Mouse (Mus musculus): ENCODE data around the gene 1700029P11Rik. TPM values are rescaled to one million over a fixed set of nuclear protein-coding genes. Genes with fewer than 3 reads are reported as not detected.

Gene 1700029P11Rik
- polyA plus RNA-seq, 1 experiment from 2014 or later = not detected

- peak overlapping the region; percentile 91 for H3K9ac ChIP-seq
- peak overlapping the region; percentile 93 for H3K4me2 ChIP-seq
- H3K4me1 ChIP-seq = peaks cover 15% of the 10 kb centered on the region
- peaks cover 19% of the 10 kb centered on the region for H3K36me3 ChIP-seq
- ATAC-seq (ENCODE audit: insufficient number of reproducible peaks, insufficient read depth, low FRiP score, low TSS enrichment, low read depth) = peak; percentile 96
- peak overlapping the region; percentile 97 for H3K4me3 ChIP-seq
- peak overlapping the region; percentile 75 for H3K27ac ChIP-seq
- H3K27me3 ChIP-seq = no peaks in the 10 kb centered on the region
- no peaks in the 10 kb centered on the region for H3K9me3 ChIP-seq
- under 1% methylated on average over 53 of the region's 53 CpGs for WGBS
These were observed 35.9 kb downstream of the 1700029P11Rik start for GRCm38 (mm10) chr15:82016101-82016808.

- no peaks in the 10 kb centered on the region for H3K27me3 ChIP-seq
- peaks cover 24% of the 10 kb centered on the region for H3K36me3 ChIP-seq
- no peak for ATAC-seq (ENCODE audit: insufficient number of reproducible peaks, insufficient read depth, low FRiP score, low TSS enrichment, low read depth)
- H3K4me3 ChIP-seq = peak overlapping the region; percentile 97
- peak overlapping the region; percentile 93 for H3K4me2 ChIP-seq
- WGBS = 18% methylated on average over 6 of the region's 6 CpGs
- H3K4me1 ChIP-seq = peaks cover 15% of the 10 kb centered on the region
- no peaks in the 10 kb centered on the region for H3K9me3 ChIP-seq
- peak overlapping the region; percentile 91 for H3K9ac ChIP-seq
- H3K27ac ChIP-seq = peak overlapping the region; percentile 44; the same call in 1 of the 2 replicates
These were observed 36.5 kb downstream of the 1700029P11Rik start for GRCm38 (mm10) chr15:82016830-82017229.

- peak overlapping the region; percentile 32; the same call in 1 of the 2 replicates for H3K4me2 ChIP-seq
- H3K36me3 ChIP-seq = peaks cover 30% of the 10 kb centered on the region
- WGBS = 74% methylated on average over 4 of the region's 4 CpGs
- no peak overlapping the region for H3K27ac ChIP-seq
- H3K27me3 ChIP-seq = no peaks in the 10 kb centered on the region
- H3K9ac ChIP-seq = no peak overlapping the region
- H3K4me1 ChIP-seq = peaks cover 15% of the 10 kb centered on the region
- no peak for ATAC-seq (ENCODE audit: insufficient number of reproducible peaks, insufficient read depth, low FRiP score, low TSS enrichment, low read depth)
- H3K4me3 ChIP-seq = peak overlapping the region; percentile 12; the same call in 1 of the 2 replicates
- H3K9me3 ChIP-seq = no peaks in the 10 kb centered on the region
These were observed 37.1 kb downstream of the 1700029P11Rik start for GRCm38 (mm10) chr15:82017461-82017860.

- ATAC-seq (ENCODE audit: insufficient number of reproducible peaks, insufficient read depth, low FRiP score, low TSS enrichment, low read depth) = no peak
- Histone ChIP-seq H3K9me3 (no peaks in the 10 kb centered on the region), H3K27ac (no peak overlapping the region), H3K4me2 (no peak overlapping the region), H3K4me1 (peaks cover 11% of the 10 kb centered on the region), H3K36me3 (peaks cover 49% of the 10 kb centered on the region), H3K27me3 (no peaks in the 10 kb centered on the region), H3K4me3 (no peak overlapping the region), H3K9ac (0 out of 2 replicates have a peak overlapping the region, but pooled peaks have one; percentile 16)
- WGBS = 82% methylated on average over 3 of the region's 3 CpGs
These were observed 38.9 kb downstream of the 1700029P11Rik start for GRCm38 (mm10) chr15:82019288-82019687.

GRCm38 (mm10) chr15:82022535-82023088 lies 42.3 kb downstream of the 1700029P11Rik start:
- WGBS = 89% methylated on average over 13 of the region's 13 CpGs
- no peak for ATAC-seq (ENCODE audit: insufficient number of reproducible peaks, insufficient read depth, low FRiP score, low TSS enrichment, low read depth)

GRCm38 (mm10) chr15:82023965-82024635 lies 43.8 kb downstream of the 1700029P11Rik start:
- Histone ChIP-seq H3K27ac (no peak overlapping the region), H3K27me3 (no peaks in the 10 kb centered on the region), H3K9ac (no peak overlapping the region), H3K4me3 (no peak overlapping the region), H3K9me3 (no peaks in the 10 kb centered on the region), H3K4me2 (no peak overlapping the region), H3K4me1 (no peaks in the 10 kb centered on the region), H3K36me3 (peaks cover 92% of the 10 kb centered on the region)
- no peak for ATAC-seq (ENCODE audit: insufficient number of reproducible peaks, insufficient read depth, low FRiP score, low TSS enrichment, low read depth)
- 91% methylated on average over 6 of the region's 6 CpGs for WGBS

More at GRCm38 (mm10) chr15:82022535-82023088, 42.3 kb downstream of the 1700029P11Rik start:
- no peak overlapping the region for H3K27ac ChIP-seq
- no peaks in the 10 kb centered on the region for H3K9me3 ChIP-seq
- H3K4me3 ChIP-seq = no peak overlapping the region
- H3K4me1 ChIP-seq = no peaks in the 10 kb centered on the region
- H3K9ac ChIP-seq = no peak overlapping the region
- no peaks in the 10 kb centered on the region for H3K27me3 ChIP-seq
- H3K36me3 ChIP-seq = peaks cover 82% of the 10 kb centered on the region
- no peak overlapping the region for H3K4me2 ChIP-seq

- H3K27ac ChIP-seq = no peak overlapping the region
- H3K4me3 ChIP-seq = no peak overlapping the region
- ATAC-seq (ENCODE audit: insufficient number of reproducible peaks, insufficient read depth, low FRiP score, low TSS enrichment, low read depth) = no peak
- no peaks in the 10 kb centered on the region for H3K27me3 ChIP-seq
- H3K36me3 ChIP-seq = peaks cover 98% of the 10 kb centered on the region
- H3K4me2 ChIP-seq = no peak overlapping the region
- H3K9ac ChIP-seq = no peak overlapping the region
- H3K4me1 ChIP-seq = no peaks in the 10 kb centered on the region
- H3K9me3 ChIP-seq = no peaks in the 10 kb centered on the region
- WGBS = 92% methylated on average over 7 of the region's 7 CpGs
These were observed 46.9 kb downstream of the 1700029P11Rik start for GRCm38 (mm10) chr15:82027276-82027675.

- Histone ChIP-seq H3K4me2 (no peak overlapping the region), H3K27ac (no peak overlapping the region), H3K4me3 (no peak overlapping the region), H3K9me3 (no peaks in the 10 kb centered on the region), H3K27me3 (no peaks in the 10 kb centered on the region), H3K4me1 (no peaks in the 10 kb centered on the region), H3K9ac (no peak overlapping the region), H3K36me3 (peaks cover 96% of the 10 kb centered on the region)
- 82% methylated on average over 7 of the region's 7 CpGs for WGBS
- ATAC-seq (ENCODE audit: insufficient number of reproducible peaks, insufficient read depth, low FRiP score, low TSS enrichment, low read depth) = no peak
These were observed 47.4 kb downstream of the 1700029P11Rik start for GRCm38 (mm10) chr15:82027726-82028125.

Other genes starting within 250 kb of the 1700029P11Rik start
- 35.4 and 45.7 TPM in 2 replicates for gene Zc3h7b, start 235.5 kb upstream of the 1700029P11Rik start, polyA plus RNA-seq (2015; fragmentation: Nextera tagmentation; extraction: Ambion mirVana)
- 103 and 116 TPM in 2 replicates for gene Rangap1, start 235.0 kb upstream of the 1700029P11Rik start, polyA plus RNA-seq (2015; fragmentation: Nextera tagmentation; extraction: Ambion mirVana)
- 29.4 and 30.3 TPM in 2 replicates for gene Tef, start 178.1 kb upstream of the 1700029P11Rik start, polyA plus RNA-seq (2015; fragmentation: Nextera tagmentation; extraction: Ambion mirVana)
- 25.6 and 26.7 TPM in 2 replicates for gene Tob2, start 121.7 kb upstream of the 1700029P11Rik start, polyA plus RNA-seq (2015; fragmentation: Nextera tagmentation; extraction: Ambion mirVana)
- gene Phf5a, start 108.6 kb upstream of the 1700029P11Rik start, polyA plus RNA-seq (2015; fragmentation: Nextera tagmentation; extraction: Ambion mirVana) = 164 and 172 TPM in 2 replicates
- gene Aco2, start 108.2 kb upstream of the 1700029P11Rik start, polyA plus RNA-seq (2015; fragmentation: Nextera tagmentation; extraction: Ambion mirVana) = 148 and 151 TPM in 2 replicates
- 51.8 and 63.9 TPM in 2 replicates for gene Polr3h, start 54.3 kb upstream of the 1700029P11Rik start, polyA plus RNA-seq (2015; fragmentation: Nextera tagmentation; extraction: Ambion mirVana)
- gene Csdc2, start 43.8 kb upstream of the 1700029P11Rik start, polyA plus RNA-seq (2015; fragmentation: Nextera tagmentation; extraction: Ambion mirVana) = 10.9 and 11.4 TPM in 2 replicates
- 30.0 and 35.7 TPM in 2 replicates for gene Pmm1, start 19.6 kb upstream of the 1700029P11Rik start, polyA plus RNA-seq (2015; fragmentation: Nextera tagmentation; extraction: Ambion mirVana)
- 92.3 and 98.2 TPM in 2 replicates for gene Xrcc6, start 7.3 kb downstream of the 1700029P11Rik start, polyA plus RNA-seq (2015; fragmentation: Nextera tagmentation; extraction: Ambion mirVana)
- gene Desi1, start 53.3 kb downstream of the 1700029P11Rik start, polyA plus RNA-seq (2015; fragmentation: Nextera tagmentation; extraction: Ambion mirVana) = 25.8 and 28.6 TPM in 2 replicates
- 281 and 331 TPM in 2 replicates for gene Snu13, start 67.1 kb downstream of the 1700029P11Rik start, polyA plus RNA-seq (2015; fragmentation: Nextera tagmentation; extraction: Ambion mirVana)
- 0.08 TPM in 1 of 2 replicates, not detected in the other for gene 4930407I10Rik, start 78.6 kb downstream of the 1700029P11Rik start, polyA plus RNA-seq (2015; fragmentation: Nextera tagmentation; extraction: Ambion mirVana)
- gene Mei1, start 89.5 kb downstream of the 1700029P11Rik start, polyA plus RNA-seq (2015; fragmentation: Nextera tagmentation; extraction: Ambion mirVana) = 0.15 TPM in 1 of 2 replicates, not detected in the other
- 22.7 and 26.8 TPM in 2 replicates for gene Ccdc134, start 147.4 kb downstream of the 1700029P11Rik start, polyA plus RNA-seq (2015; fragmentation: Nextera tagmentation; extraction: Ambion mirVana)
- gene Srebf2, start 166.6 kb downstream of the 1700029P11Rik start, polyA plus RNA-seq (2015; fragmentation: Nextera tagmentation; extraction: Ambion mirVana) = 146 and 160 TPM in 2 replicates
- 0.18 and 0.50 TPM in 2 replicates for gene Shisa8, start 232.3 kb downstream of the 1700029P11Rik start, polyA plus RNA-seq (2015; fragmentation: Nextera tagmentation; extraction: Ambion mirVana)
- 0.17 TPM in 1 of 2 replicates, not detected in the other for gene Tnfrsf13c, start 243.8 kb downstream of the 1700029P11Rik start, polyA plus RNA-seq (2015; fragmentation: Nextera tagmentation; extraction: Ambion mirVana)